Mouse (Mus musculus): Measurements from ENCODE around the gene Cxcr1.

The Cxcr1 gene

GRCm38 (mm10) chr1:74194445-74194844 is at the start of gene Cxcr1:
Cxcr1 (minus strand) TSS chr1:74194631.
- no peak for DNase-seq (ENCODE audit: low read depth)

- DNase-seq (ENCODE audit: low read depth) = no peak
Measured at GRCm38 (mm10) chr1:74240832-74241231, 46.4 kb upstream of the Cxcr1 start.

- no peak for DNase-seq (ENCODE audit: low read depth)
Measured at GRCm38 (mm10) chr1:74240311-74240710, 45.9 kb upstream of the Cxcr1 start.

- no peak for DNase-seq (ENCODE audit: low read depth)
Measured at GRCm38 (mm10) chr1:74239618-74240017, 45.2 kb upstream of the Cxcr1 start.

GRCm38 (mm10) chr1:74239162-74239561 is 44.7 kb upstream of the Cxcr1 start:
- DNase-seq (ENCODE audit: low read depth) = no peak

GRCm38 (mm10) chr1:74238136-74238535 is 43.7 kb upstream of the Cxcr1 start:
- DNase-seq (ENCODE audit: low read depth) = no peak

GRCm38 (mm10) chr1:74237671-74238070 is 43.2 kb upstream of the Cxcr1 start:
- no peak for DNase-seq (ENCODE audit: low read depth)

- DNase-seq (ENCODE audit: low read depth) = no peak
Measured at GRCm38 (mm10) chr1:74236590-74237317, 42.3 kb upstream of the Cxcr1 start.

- peak; percentile 91 for DNase-seq (ENCODE audit: low read depth)
Measured at GRCm38 (mm10) chr1:74235938-74236589, 41.6 kb upstream of the Cxcr1 start, which contains the start of gene Arpc2. Arpc2 (plus strand) TSS chr1:74236084.

- no peak for DNase-seq (ENCODE audit: low read depth)
Measured at GRCm38 (mm10) chr1:74230992-74231391, 36.6 kb upstream of the Cxcr1 start.

GRCm38 (mm10) chr1:74229942-74230341 is 35.5 kb upstream of the Cxcr1 start:
- no peak for DNase-seq (ENCODE audit: low read depth)

GRCm38 (mm10) chr1:74227317-74227716 is 32.9 kb upstream of the Cxcr1 start:
- DNase-seq (ENCODE audit: low read depth) = no peak

GRCm38 (mm10) chr1:74219922-74220321 is 25.5 kb upstream of the Cxcr1 start:
- DNase-seq (ENCODE audit: low read depth) = no peak

GRCm38 (mm10) chr1:74208941-74209340 is 14.5 kb upstream of the Cxcr1 start:
- no peak for DNase-seq (ENCODE audit: low read depth)

- no peak for DNase-seq (ENCODE audit: low read depth)
Measured at GRCm38 (mm10) chr1:74207906-74208305, 13.5 kb upstream of the Cxcr1 start.

GRCm38 (mm10) chr1:74206642-74207041 is 12.2 kb upstream of the Cxcr1 start:
- no peak for DNase-seq (ENCODE audit: low read depth)

GRCm38 (mm10) chr1:74205881-74206280 is 11.4 kb upstream of the Cxcr1 start:
- peak; percentile 34 for DNase-seq (ENCODE audit: low read depth)

- no peak for DNase-seq (ENCODE audit: low read depth)
Measured at GRCm38 (mm10) chr1:74203457-74203856, 9.0 kb upstream of the Cxcr1 start.

- DNase-seq (ENCODE audit: low read depth) = no peak
Measured at GRCm38 (mm10) chr1:74201048-74201844, 6.8 kb upstream of the Cxcr1 start.

- no peak for DNase-seq (ENCODE audit: low read depth)
Measured at GRCm38 (mm10) chr1:74199046-74199445, 4.6 kb upstream of the Cxcr1 start.

- DNase-seq (ENCODE audit: low read depth) = no peak
Measured at GRCm38 (mm10) chr1:74197726-74198470, 3.5 kb upstream of the Cxcr1 start.

All from c-Kit-positive CD71-negative TER-119-negative erythroid progenitor cells, embryonic 14.5 days (primary cell).